Mouse (Mus musculus): ENCODE data around the gene Slc25a40. TPM values are rescaled to one million over a fixed set of nuclear protein-coding genes. Genes with fewer than 3 reads are reported as not detected.

Slc25a40 gene
- total and polyA plus RNA-seq, 3 experiments: 3.2 to 6.0 TPM; not detected in 1

- H3K9ac ChIP-seq (ENCODE audit: control insufficient read depth, low read depth, low read length, poor library complexity, severe bottlenecking): no peak overlapping the region
- no peak overlapping the region; the same call in 1 of the 2 replicates for H3K27ac ChIP-seq (ENCODE audit: control insufficient read depth, low read depth, low read length)
- no peaks in the 10 kb centered on the region for H3K9me3 ChIP-seq (replicated peaks; ENCODE audit: insufficient read depth, low read length)
- peak; percentile 18 for DNase-seq (ENCODE audit: low read depth, low spot score)
- H3K36me3 ChIP-seq (ENCODE audit: control insufficient read depth in 1 of 2, insufficient read depth in 2 of 2, low read length in 2 of 2): peaks cover 6 to 30% of the 10 kb centered on the region in 2 experiments
- H3K27me3 ChIP-seq (ENCODE audit: control insufficient read depth in 1 of 2, insufficient read depth in 2 of 2, low read length in 2 of 2): no peaks in the 10 kb centered on the region
- H3K79me2 ChIP-seq (ENCODE audit: control insufficient read depth, insufficient read depth, low read length, poor library complexity): peaks cover 21% of the 10 kb centered on the region
- TF ChIP-seq KAT2A (conservative IDR thresholded peaks at IDR 0.05; ENCODE audit: low read depth, low read length) (no peak), HCFC1 (IDR thresholded peaks at IDR 0.05; ENCODE audit: low read depth, low read length) (no peak), MAZ (IDR thresholded peaks at IDR 0.05; ENCODE audit: low read depth, low read length) (no peak), POLR2AphosphoS5 (IDR thresholded peaks at IDR 0.05; ENCODE audit: borderline replicate concordance, low read depth, low read length) (no peak), EP300 (IDR thresholded peaks at IDR 0.05; ENCODE audit: low read depth in 1 of 2, low read length in 2 of 2) (no peak), JUND (IDR thresholded peaks at IDR 0.05; ENCODE audit: low read depth, low read length) (no peak), CTCF (IDR thresholded peaks at IDR 0.05 in 2 of 3, conservative IDR thresholded peaks at IDR 0.05 in 1 of 3; ENCODE audit: control insufficient read depth in 1 of 3, insufficient read depth in 1 of 3, low read depth in 2 of 3, low read length in 3 of 3, poor library complexity in 1 of 3, severe bottlenecking in 1 of 3) (no peak)
- peaks cover 12 to 16% of the 10 kb centered on the region in 2 experiments; a peak in 3 of 4 replicates for H3K4me1 ChIP-seq (ENCODE audit: control insufficient read depth in 1 of 2, insufficient read depth in 2 of 2, low read length in 2 of 2)
- no peak overlapping the region for H3K4me3 ChIP-seq (ENCODE audit: control insufficient read depth in 1 of 2, insufficient read depth in 1 of 2, low read depth in 2 of 2, low read length in 2 of 2)
Measured at GRCm38 (mm10) chr5:8425899-8426298, 3.2 kb downstream of the Slc25a40 start.

GRCm38 (mm10) chr5:8437481-8438156, 15.0 kb downstream of the Slc25a40 start:
- H3K4me3 ChIP-seq (ENCODE audit: control insufficient read depth in 1 of 2, insufficient read depth in 1 of 2, low read depth in 2 of 2, low read length in 2 of 2): no peak overlapping the region
- H3K79me2 ChIP-seq (ENCODE audit: control insufficient read depth, insufficient read depth, low read length, poor library complexity): no peaks in the 10 kb centered on the region
- TF ChIP-seq CHD2 (IDR thresholded peaks at IDR 0.05; ENCODE audit: low read length) (no peak), CHD1 (IDR thresholded peaks at IDR 0.05; ENCODE audit: low read depth, low read length) (no peak), MXI1 (IDR thresholded peaks at IDR 0.05; ENCODE audit: low read depth, low read length) (no peak), UBTF (IDR thresholded peaks at IDR 0.05; ENCODE audit: borderline replicate concordance, insufficient read depth, low read depth, low read length) (no peak)
- no peaks in the 10 kb centered on the region for H3K9me3 ChIP-seq (replicated peaks; ENCODE audit: insufficient read depth, low read length)
- DNase-seq (ENCODE audit: low read depth, low spot score): no peak
- no peaks in the 10 kb centered on the region for H3K27me3 ChIP-seq (ENCODE audit: control insufficient read depth in 1 of 2, insufficient read depth in 2 of 2, low read length in 2 of 2)
- H3K4me1 ChIP-seq (ENCODE audit: control insufficient read depth in 1 of 2, insufficient read depth in 2 of 2, low read length in 2 of 2): no peaks in the 10 kb centered on the region
- peaks cover 0 to 10% of the 10 kb centered on the region in 2 experiments; a peak in 2 of 4 replicates for H3K36me3 ChIP-seq (ENCODE audit: control insufficient read depth in 1 of 2, insufficient read depth in 2 of 2, low read length in 2 of 2)
- H3K9ac ChIP-seq (ENCODE audit: control insufficient read depth, low read depth, low read length, poor library complexity, severe bottlenecking): no peak overlapping the region
- H3K27ac ChIP-seq (ENCODE audit: control insufficient read depth, low read depth, low read length): no peak overlapping the region

GRCm38 (mm10) chr5:8439095-8439494, 16.4 kb downstream of the Slc25a40 start:
- Histone ChIP-seq H3K4me3 (ENCODE audit: control insufficient read depth in 1 of 2, insufficient read depth in 1 of 2, low read depth in 2 of 2, low read length in 2 of 2) (no peak overlapping the region), H3K9ac (ENCODE audit: control insufficient read depth, low read depth, low read length, poor library complexity, severe bottlenecking) (no peak overlapping the region), H3K27me3 (ENCODE audit: control insufficient read depth in 1 of 2, insufficient read depth in 2 of 2, low read length in 2 of 2) (no peaks in the 10 kb centered on the region), H3K36me3 (ENCODE audit: control insufficient read depth in 1 of 2, insufficient read depth in 2 of 2, low read length in 2 of 2) (peaks cover 0 to 10% of the 10 kb centered on the region in 2 experiments; a peak in 2 of 4 replicates), H3K9me3 (replicated peaks; ENCODE audit: insufficient read depth, low read length) (no peaks in the 10 kb centered on the region), H3K4me1 (ENCODE audit: control insufficient read depth in 1 of 2, insufficient read depth in 2 of 2, low read length in 2 of 2) (no peaks in the 10 kb centered on the region), H3K79me2 (ENCODE audit: control insufficient read depth, insufficient read depth, low read length, poor library complexity) (no peaks in the 10 kb centered on the region), H3K27ac (ENCODE audit: control insufficient read depth, low read depth, low read length) (no peak overlapping the region)
- DNase-seq (ENCODE audit: low read depth, low spot score): no peak
- no peak for TF ChIP-seq CHD2 (IDR thresholded peaks at IDR 0.05; ENCODE audit: low read length)
- no peak for TF ChIP-seq POLR2AphosphoS5 (IDR thresholded peaks at IDR 0.05; ENCODE audit: borderline replicate concordance, low read depth, low read length)
- no peak for TF ChIP-seq SIN3A (IDR thresholded peaks at IDR 0.05; ENCODE audit: low read length)
- TF ChIP-seq MXI1 (IDR thresholded peaks at IDR 0.05; ENCODE audit: low read depth, low read length): no peak

All from MEL (cell line).